Mouse (Mus musculus): Measurements from ENCODE around the gene Skap1.

- TF ChIP-seq POLR2A (IDR thresholded peaks at IDR 0.05; ENCODE audit: borderline replicate concordance, insufficient read depth, low read length) (no peak), CTCF (IDR thresholded peaks at IDR 0.05; ENCODE audit: borderline replicate concordance, insufficient read depth, low read depth, low read length) (peak; percentile 36; the same call in 1 of the 2 replicates)
Observed at GRCm38 (mm10) chr11:96536146-96536545, 71.8 kb downstream of the Skap1 start.
